Mouse (Mus musculus) midbrain, embryonic 10.5 days (tissue): ENCODE results near the gene Dock2. TPM values are rescaled to one million over a fixed set of nuclear protein-coding genes. Genes with fewer than 3 reads are reported as not detected.

Experiments
- DNase-seq: peaks from one replicate; pipeline ENCODE4 v3.0.0-alpha.2; 2017; ENCODE audit warnings: low spot score
- H3K27ac ChIP-seq: fragments of 300-500 bp; sonication (generic); replicated peaks from 2 replicates; pipeline ENCODE4 v1.5.1; 2016; ENCODE audit warnings: mild to moderate bottlenecking
- H3K27me3 ChIP-seq: fragments of 300-500 bp; sonication (generic); 2 replicates; pipeline ENCODE4 v1.6.1; 2016; ENCODE audit warnings: low read depth, mild to moderate bottlenecking; ENCODE audit not compliant: poor library complexity, severe bottlenecking
- H3K36me3 ChIP-seq: fragments of 300-500 bp; sonication (generic); 2 replicates; pipeline ENCODE4 v1.6.1; 2016; ENCODE audit warnings: mild to moderate bottlenecking, moderate library complexity
- H3K4me1 ChIP-seq: fragments of 300-500 bp; sonication (generic); 2 replicates; pipeline ENCODE4 v1.6.1; 2016
- H3K4me3 ChIP-seq: fragments of 300-500 bp; sonication (generic); 2 replicates; pipeline ENCODE4 v1.5.1; 2016; ENCODE audit warnings: mild to moderate bottlenecking, moderate library complexity
- H3K9me3 ChIP-seq: fragments of 300-500 bp; sonication (generic); replicated peaks from 2 replicates; pipeline ENCODE4 v1.6.1; 2016; ENCODE audit warnings: mild to moderate bottlenecking
- WGBS: fragments of 180-500 bp; shearing (Covaris S2); methylation state at CpG from one replicate; pipeline ENCODE4 v1.1.7; 2016; 5-methylcytosine and 5-hydroxymethylcytosine counted together
- polyA plus RNA-seq: library from polyadenylated mRNA; unstranded; fragments of >200 nt; fragmentation: Nextera tagmentation; extraction: Ambion mirVana; gene quantifications from 2 replicates; pipeline ENCODE4 v1.2.1, GENCODE M21; 2016

The Dock2 gene
- polyA plus RNA-seq, 1 experiment from 2014 or later, result 0.69 TPM

- H3K27ac ChIP-seq, result no peak overlapping the region
- no peak for DNase-seq
- H3K4me3 ChIP-seq, result no peak overlapping the region
- H3K36me3 ChIP-seq, result no peaks in the 10 kb centered on the region
- no peaks in the 10 kb centered on the region for H3K27me3 ChIP-seq
- H3K9me3 ChIP-seq, result no peaks in the 10 kb centered on the region
- 89% methylated on average over 2 of the region's 2 CpGs for WGBS
- peaks cover 9% of the 10 kb centered on the region for H3K4me1 ChIP-seq
Observed at GRCm38 (mm10) chr11:34398555-34398954, 385.1 kb downstream of the Dock2 start.

- 92% methylated on average over 5 of the region's 5 CpGs for WGBS
- H3K27me3 ChIP-seq, result no peaks in the 10 kb centered on the region
- no peak for DNase-seq
- no peaks in the 10 kb centered on the region for H3K36me3 ChIP-seq
- peaks cover under 1% of the 10 kb centered on the region; the same call in 1 of the 2 replicates for H3K4me1 ChIP-seq
- no peak overlapping the region for H3K4me3 ChIP-seq
- no peak overlapping the region for H3K27ac ChIP-seq
- H3K9me3 ChIP-seq, result no peaks in the 10 kb centered on the region
Observed at GRCm38 (mm10) chr11:34397661-34398060, 386.0 kb downstream of the Dock2 start.

- no peak for DNase-seq
Observed at GRCm38 (mm10) chr11:34395802-34396201, 387.9 kb downstream of the Dock2 start.

GRCm38 (mm10) chr11:34392105-34392504 is 391.6 kb downstream of the Dock2 start:
- Histone ChIP-seq H3K4me1 (no peaks in the 10 kb centered on the region), H3K36me3 (no peaks in the 10 kb centered on the region), H3K9me3 (no peaks in the 10 kb centered on the region), H3K27ac (no peak overlapping the region), H3K27me3 (no peaks in the 10 kb centered on the region), H3K4me3 (no peak overlapping the region)
- no peak for DNase-seq
- WGBS, result 67% methylated on average over 4 of the region's 4 CpGs

More at GRCm38 (mm10) chr11:34395802-34396201, 387.9 kb downstream of the Dock2 start:
- Histone ChIP-seq H3K27me3 (no peaks in the 10 kb centered on the region), H3K9me3 (no peaks in the 10 kb centered on the region), H3K4me3 (no peak overlapping the region), H3K4me1 (no peaks in the 10 kb centered on the region), H3K36me3 (no peaks in the 10 kb centered on the region), H3K27ac (no peak overlapping the region)
- 89% methylated on average over 3 of the region's 3 CpGs for WGBS

- WGBS, result 85% methylated on average over 6 of the region's 6 CpGs
- no peaks in the 10 kb centered on the region for H3K4me1 ChIP-seq
- H3K36me3 ChIP-seq, result no peaks in the 10 kb centered on the region
- no peak overlapping the region for H3K27ac ChIP-seq
- no peak overlapping the region for H3K4me3 ChIP-seq
- no peaks in the 10 kb centered on the region for H3K27me3 ChIP-seq
- H3K9me3 ChIP-seq, result no peaks in the 10 kb centered on the region
- no peak for DNase-seq
Observed at GRCm38 (mm10) chr11:34389261-34390116, 394.2 kb downstream of the Dock2 start.

GRCm38 (mm10) chr11:34385001-34385688 is 398.5 kb downstream of the Dock2 start:
- no peaks in the 10 kb centered on the region for H3K4me1 ChIP-seq
- H3K36me3 ChIP-seq, result no peaks in the 10 kb centered on the region
- H3K27ac ChIP-seq, result no peak overlapping the region
- H3K9me3 ChIP-seq, result no peaks in the 10 kb centered on the region
- no peak overlapping the region for H3K4me3 ChIP-seq
- 91% methylated on average over 1 of the region's 1 CpGs for whole genome bisulfite sequencing
- DNase-seq, result no peak
- H3K27me3 ChIP-seq, result no peaks in the 10 kb centered on the region

GRCm38 (mm10) chr11:34384178-34384577 is 399.5 kb downstream of the Dock2 start:
- Histone ChIP-seq H3K4me3 (no peak overlapping the region), H3K27ac (no peak overlapping the region), H3K27me3 (no peaks in the 10 kb centered on the region), H3K4me1 (no peaks in the 10 kb centered on the region), H3K36me3 (no peaks in the 10 kb centered on the region), H3K9me3 (no peaks in the 10 kb centered on the region)
- DNase-seq, result no peak
- WGBS, result 84% methylated on average over 4 of the region's 4 CpGs

GRCm38 (mm10) chr11:34383501-34383900 is 400.2 kb downstream of the Dock2 start:
- Histone ChIP-seq H3K36me3 (no peaks in the 10 kb centered on the region), H3K27ac (no peak overlapping the region), H3K9me3 (no peaks in the 10 kb centered on the region), H3K4me1 (no peaks in the 10 kb centered on the region), H3K27me3 (no peaks in the 10 kb centered on the region), H3K4me3 (no peak overlapping the region)
- no peak for DNase-seq
- 92% methylated on average over 3 of the region's 3 CpGs for WGBS

GRCm38 (mm10) chr11:34377649-34378048 is 406.0 kb downstream of the Dock2 start:
- Histone ChIP-seq H3K27me3 (no peaks in the 10 kb centered on the region), H3K9me3 (no peaks in the 10 kb centered on the region), H3K36me3 (no peaks in the 10 kb centered on the region), H3K4me3 (no peak overlapping the region), H3K4me1 (no peaks in the 10 kb centered on the region), H3K27ac (no peak overlapping the region)
- DNase-seq, result no peak
- 86% methylated on average over 6 of the region's 6 CpGs for WGBS

GRCm38 (mm10) chr11:34375557-34375956 is 408.1 kb downstream of the Dock2 start:
- H3K27me3 ChIP-seq, result no peaks in the 10 kb centered on the region
- 82% methylated on average over 1 of the region's 1 CpGs for WGBS
- no peak overlapping the region for H3K27ac ChIP-seq

GRCm38 (mm10) chr11:34372224-34372623 is 411.5 kb downstream of the Dock2 start:
- no peaks in the 10 kb centered on the region for H3K9me3 ChIP-seq
- no peak for DNase-seq
- no peak overlapping the region for H3K4me3 ChIP-seq
- H3K27me3 ChIP-seq, result no peaks in the 10 kb centered on the region
- H3K4me1 ChIP-seq, result peaks cover 12% of the 10 kb centered on the region
- H3K27ac ChIP-seq, result no peak overlapping the region
- WGBS, result 91% methylated on average over 4 of the region's 4 CpGs
- no peaks in the 10 kb centered on the region for H3K36me3 ChIP-seq

More at GRCm38 (mm10) chr11:34375557-34375956, 408.1 kb downstream of the Dock2 start:
- peaks cover 3% of the 10 kb centered on the region for H3K4me1 ChIP-seq
- H3K4me3 ChIP-seq, result no peak overlapping the region
- H3K36me3 ChIP-seq, result no peaks in the 10 kb centered on the region
- DNase-seq, result no peak
- no peaks in the 10 kb centered on the region for H3K9me3 ChIP-seq

GRCm38 (mm10) chr11:34356109-34356508 is 427.6 kb downstream of the Dock2 start:
- no peak for DNase-seq
- WGBS, result 64% methylated on average over 2 of the region's 2 CpGs
- Histone ChIP-seq H3K4me1 (peaks cover 18% of the 10 kb centered on the region), H3K36me3 (no peaks in the 10 kb centered on the region), H3K4me3 (no peak overlapping the region), H3K9me3 (no peaks in the 10 kb centered on the region), H3K27ac (no peak overlapping the region), H3K27me3 (peaks cover 9% of the 10 kb centered on the region; the same call in 1 of the 2 replicates)

GRCm38 (mm10) chr11:34355406-34355805 is 428.3 kb downstream of the Dock2 start:
- H3K4me1 ChIP-seq, result peaks cover 19% of the 10 kb centered on the region
- DNase-seq, result no peak
- no peaks in the 10 kb centered on the region for H3K36me3 ChIP-seq
- no peak overlapping the region; the same call in 1 of the 2 replicates for H3K27ac ChIP-seq
- 78% methylated on average over 12 of the region's 12 CpGs for WGBS
- no peak overlapping the region for H3K4me3 ChIP-seq
- peaks cover 13% of the 10 kb centered on the region for H3K27me3 ChIP-seq
- no peaks in the 10 kb centered on the region for H3K9me3 ChIP-seq
